Mouse (Mus musculus): ENCODE results near the gene Cand1. TPM values are rescaled to one million over a fixed set of nuclear protein-coding genes. Genes with fewer than 3 reads are reported as not detected.
A peak's percentile ranks its signal among the peaks of the same experiment; 100 is the strongest.

Cand1 gene
- total and polyA plus RNA-seq, 3 experiments: 59.4 to 187 (median 161) TPM

- peak; percentile 58 for DNase-seq (ENCODE audit: low read depth, low spot score)
- H3K27me3 ChIP-seq (ENCODE audit: control insufficient read depth in 1 of 2, insufficient read depth in 2 of 2, low read length in 2 of 2): no peaks in the 10 kb centered on the region
Observed at GRCm38 (mm10) chr10:119238985-119239631, 747 bp downstream of the Cand1 start.

DNA sequence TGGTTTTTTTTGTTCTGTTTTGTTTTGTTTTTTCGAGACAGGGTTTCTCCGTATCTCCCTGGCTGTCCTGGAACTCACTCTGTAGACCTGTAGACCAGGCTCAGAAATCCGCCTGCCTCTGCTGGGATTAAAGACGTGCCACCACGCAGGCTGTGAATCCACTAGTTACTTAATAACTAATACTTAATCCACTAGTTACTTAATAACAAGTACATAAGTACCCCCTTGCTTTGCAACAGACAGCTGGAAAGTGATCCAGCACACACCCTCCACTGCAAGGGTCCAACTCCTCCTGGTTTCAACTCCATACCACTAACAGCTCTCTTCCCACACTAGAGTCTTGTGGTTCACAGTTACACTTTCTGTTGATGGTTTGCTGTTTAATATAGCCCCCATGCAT, 8.3 kb downstream of the Cand1 start:
- Histone ChIP-seq H3K79me2 (ENCODE audit: control insufficient read depth, insufficient read depth, low read length, poor library complexity) (peaks cover 67% of the 10 kb centered on the region), H3K9ac (ENCODE audit: control insufficient read depth, low read depth, low read length, poor library complexity, severe bottlenecking) (no peak overlapping the region), H3K4me3 (ENCODE audit: control insufficient read depth in 1 of 2, insufficient read depth in 1 of 2, low read depth in 2 of 2, low read length in 2 of 2) (no peak overlapping the region), H3K36me3 (ENCODE audit: control insufficient read depth in 1 of 2, insufficient read depth in 2 of 2, low read length in 2 of 2) (peaks cover 12% of the 10 kb centered on the region in 2 experiments), H3K4me1 (ENCODE audit: control insufficient read depth in 1 of 2, insufficient read depth in 2 of 2, low read length in 2 of 2) (peaks cover 0 to 6% of the 10 kb centered on the region in 2 experiments; a peak in 2 of 4 replicates), H3K27me3 (ENCODE audit: control insufficient read depth in 1 of 2, insufficient read depth in 2 of 2, low read length in 2 of 2) (no peaks in the 10 kb centered on the region), H3K9me3 (replicated peaks; ENCODE audit: insufficient read depth, low read length) (no peaks in the 10 kb centered on the region), H3K27ac (ENCODE audit: control insufficient read depth, low read depth, low read length) (no peak overlapping the region)
- DNase-seq (ENCODE audit: low read depth, low spot score): no peak
- no peak for TF ChIP-seq HCFC1 (IDR thresholded peaks at IDR 0.05; ENCODE audit: low read depth, low read length)

More at GRCm38 (mm10) chr10:119238985-119239631, 747 bp downstream of the Cand1 start:
- H3K9me3 ChIP-seq (replicated peaks; ENCODE audit: insufficient read depth, low read length): no peaks in the 10 kb centered on the region
- peaks cover 9 to 19% of the 10 kb centered on the region in 2 experiments for H3K36me3 ChIP-seq (ENCODE audit: control insufficient read depth in 1 of 2, insufficient read depth in 2 of 2, low read length in 2 of 2)
- H3K27ac ChIP-seq (ENCODE audit: control insufficient read depth, low read depth, low read length): peak overlapping the region; percentile 69
- TF ChIP-seq USF2 (IDR thresholded peaks at IDR 0.05; ENCODE audit: borderline replicate concordance in 1 of 2, insufficient read depth in 1 of 2, low read depth in 1 of 2, low read length in 2 of 2) (no peak), UBTF (IDR thresholded peaks at IDR 0.05; ENCODE audit: borderline replicate concordance, insufficient read depth, low read depth, low read length) (0 out of 2 replicates have a peak, but pooled peaks have one; percentile 64), MAFK (IDR thresholded peaks at IDR 0.05; ENCODE audit: borderline replicate concordance, low read depth, low read length) (no peak), E2F4 (IDR thresholded peaks at IDR 0.05; ENCODE audit: borderline replicate concordance, low read depth, low read length) (0 out of 2 replicates have a peak, but pooled peaks have one; percentile 65), RAD21 (IDR thresholded peaks at IDR 0.05; ENCODE audit: low read depth, low read length) (no peak)
- H3K4me3 ChIP-seq (ENCODE audit: control insufficient read depth in 1 of 2, insufficient read depth in 1 of 2, low read depth in 2 of 2, low read length in 2 of 2): peak overlapping the region; percentile 88 to 98
- H3K9ac ChIP-seq (ENCODE audit: control insufficient read depth, low read depth, low read length, poor library complexity, severe bottlenecking): peak overlapping the region; percentile 94
- H3K4me1 ChIP-seq (ENCODE audit: control insufficient read depth in 1 of 2, insufficient read depth in 2 of 2, low read length in 2 of 2): peaks cover 3 to 7% of the 10 kb centered on the region in 2 experiments; a peak in 2 of 4 replicates
- peaks cover 46% of the 10 kb centered on the region for H3K79me2 ChIP-seq (ENCODE audit: control insufficient read depth, insufficient read depth, low read length, poor library complexity)

GRCm38 (mm10) chr10:119230703-119231102, 9.2 kb downstream of the Cand1 start:
- Histone ChIP-seq H3K4me3 (ENCODE audit: control insufficient read depth in 1 of 2, insufficient read depth in 1 of 2, low read depth in 2 of 2, low read length in 2 of 2) (no peak overlapping the region), H3K36me3 (ENCODE audit: control insufficient read depth in 1 of 2, insufficient read depth in 2 of 2, low read length in 2 of 2) (peaks cover 10 to 17% of the 10 kb centered on the region in 2 experiments), H3K79me2 (ENCODE audit: control insufficient read depth, insufficient read depth, low read length, poor library complexity) (peaks cover 66% of the 10 kb centered on the region), H3K9me3 (replicated peaks; ENCODE audit: insufficient read depth, low read length) (no peaks in the 10 kb centered on the region), H3K9ac (ENCODE audit: control insufficient read depth, low read depth, low read length, poor library complexity, severe bottlenecking) (no peak overlapping the region), H3K4me1 (ENCODE audit: control insufficient read depth in 1 of 2, insufficient read depth in 2 of 2, low read length in 2 of 2) (peaks cover 0 to 6% of the 10 kb centered on the region in 2 experiments; a peak in 2 of 4 replicates), H3K27ac (ENCODE audit: control insufficient read depth, low read depth, low read length) (no peak overlapping the region), H3K27me3 (ENCODE audit: control insufficient read depth in 1 of 2, insufficient read depth in 2 of 2, low read length in 2 of 2) (no peaks in the 10 kb centered on the region)
- no peak for DNase-seq (ENCODE audit: low read depth, low spot score)
- no peak for TF ChIP-seq SMC3 (IDR thresholded peaks at IDR 0.05; ENCODE audit: low read depth, low read length)
- no peak for TF ChIP-seq ZKSCAN1 (IDR thresholded peaks at IDR 0.05; ENCODE audit: low read depth, low read length)
- no peak for TF ChIP-seq NRF1 (IDR thresholded peaks at IDR 0.05; ENCODE audit: insufficient read depth, low read depth, low read length, poor library complexity, severe bottlenecking)
- no peak for TF ChIP-seq ELF1 (IDR thresholded peaks at IDR 0.05; ENCODE audit: low read depth, low read length)
- TF ChIP-seq TCF12 (IDR thresholded peaks at IDR 0.05; ENCODE audit: low read depth, low read length): no peak
- no peak for TF ChIP-seq HCFC1 (IDR thresholded peaks at IDR 0.05; ENCODE audit: low read depth, low read length)
- TF ChIP-seq USF1 (IDR thresholded peaks at IDR 0.05; ENCODE audit: low read depth, low read length): no peak
- TF ChIP-seq RAD21 (IDR thresholded peaks at IDR 0.05; ENCODE audit: low read depth, low read length): no peak
- no peak for TF ChIP-seq RCOR1 (IDR thresholded peaks at IDR 0.05; ENCODE audit: low read depth, low read length)
- TF ChIP-seq CHD1 (IDR thresholded peaks at IDR 0.05; ENCODE audit: low read depth, low read length): no peak
- TF ChIP-seq UBTF (IDR thresholded peaks at IDR 0.05; ENCODE audit: borderline replicate concordance, insufficient read depth, low read depth, low read length): no peak
- TF ChIP-seq MEF2A (IDR thresholded peaks at IDR 0.05; ENCODE audit: extremely low read depth, insufficient replicate concordance, low read depth, low read length, poor library complexity, severe bottlenecking): no peak
- no peak for TF ChIP-seq E2F4 (IDR thresholded peaks at IDR 0.05; ENCODE audit: borderline replicate concordance, low read depth, low read length)
- no peak for TF ChIP-seq CTCF (IDR thresholded peaks at IDR 0.05 in 2 of 3, conservative IDR thresholded peaks at IDR 0.05 in 1 of 3; ENCODE audit: control insufficient read depth in 1 of 3, insufficient read depth in 1 of 3, low read depth in 2 of 3, low read length in 3 of 3, poor library complexity in 1 of 3, severe bottlenecking in 1 of 3)
- no peak for TF ChIP-seq SIN3A (IDR thresholded peaks at IDR 0.05; ENCODE audit: low read length)
- TF ChIP-seq BHLHE40 (IDR thresholded peaks at IDR 0.05; ENCODE audit: borderline replicate concordance, low read depth, low read length): no peak
- no peak for TF ChIP-seq ZC3H11A (IDR thresholded peaks at IDR 0.05; ENCODE audit: low read depth, low read length)
- no peak for TF ChIP-seq ETS1 (IDR thresholded peaks at IDR 0.05; ENCODE audit: low read depth, low read length)
